Mouse (Mus musculus) left cerebral cortex, adult 18-20 months (tissue): ENCODE measurements around the gene Zfp819. TPM values are rescaled to one million over a fixed set of nuclear protein-coding genes. Genes with fewer than 3 reads are reported as not detected.

Experiments
- DNase-seq, 2 experiments: peaks; one replicate each; pipeline ENCODE4 v3.0.0; 2021 to 2022; ENCODE audit warnings: low spot score in 2 of 2, mixed read lengths in 1 of 2
- long read RNA-seq, 2 experiments: library from polyadenylated mRNA; stranded (forward); transcript quantifications; one replicate each; pipeline ENCODE4 v2.0.0; 2021
- total RNA-seq, 2 experiments: library from RNA; stranded (reverse); gene quantifications; 2 replicates each; pipeline ENCODE4 v1.2.3; 2021

The Zfp819 gene
- under 1 TPM in 1 of 2 experiments, not detected in 1; 0.26 TPM for total RNA-seq
- long read RNA-seq, experiment 1, partial matches to known transcripts, result 0 of 1 reads
- long read RNA-seq, experiment 1, other reads (novel, unspliced or antisense), result 0 of 1 reads
- long read RNA-seq, experiment 2, result 0 reads

GRCm38 (mm10) chr7:43606896-43607742 lies at the start of gene Zfp819:
Gene Zfp819 (plus strand): TSS chr7:43607169.
- peak; percentile 65 to 71 for DNase-seq

DNA sequence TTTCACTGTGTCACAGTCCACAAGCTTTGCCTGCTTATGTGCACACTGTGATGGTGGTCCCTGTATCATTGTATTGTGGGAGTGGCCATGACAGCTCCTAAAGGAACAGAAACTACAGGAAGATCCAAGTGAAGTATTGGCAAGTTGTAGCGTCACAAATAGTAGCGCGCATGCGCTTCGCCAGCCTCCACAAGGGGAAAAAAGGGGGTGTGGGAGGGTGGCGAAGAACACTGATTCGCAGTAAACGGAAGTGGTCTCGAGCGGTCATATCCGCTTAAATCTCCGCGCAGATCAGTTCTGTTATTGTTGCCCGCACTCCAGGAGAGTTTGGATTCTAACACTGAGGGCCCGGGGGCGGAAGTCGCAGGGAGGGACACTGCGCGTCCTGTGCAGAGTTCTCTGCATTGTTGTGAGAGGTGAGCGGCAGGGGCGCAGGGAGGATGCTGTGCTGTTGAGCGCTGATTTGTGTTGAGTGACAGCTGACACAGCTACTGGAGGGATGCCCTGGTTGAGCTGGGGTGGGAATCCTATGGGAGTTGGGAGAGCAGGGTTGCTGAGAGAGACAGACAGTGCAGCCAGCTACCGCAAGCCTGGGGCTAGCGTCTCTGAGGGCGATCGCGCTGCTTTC lies 44.8 kb upstream of the Zfp819 start, which contains the start of gene Zfp658:
Gene Zfp658 (plus strand): TSS at position 251 of the 628 bp plus-strand sequence.
- DNase-seq, result peak; percentile 81 to 89

GRCm38 (mm10) chr7:43562651-43563070 lies 44.3 kb upstream of the Zfp819 start:
- no peak for DNase-seq

GRCm38 (mm10) chr7:43563300-43563699 lies 43.7 kb upstream of the Zfp819 start:
- no peak for DNase-seq

DNA sequence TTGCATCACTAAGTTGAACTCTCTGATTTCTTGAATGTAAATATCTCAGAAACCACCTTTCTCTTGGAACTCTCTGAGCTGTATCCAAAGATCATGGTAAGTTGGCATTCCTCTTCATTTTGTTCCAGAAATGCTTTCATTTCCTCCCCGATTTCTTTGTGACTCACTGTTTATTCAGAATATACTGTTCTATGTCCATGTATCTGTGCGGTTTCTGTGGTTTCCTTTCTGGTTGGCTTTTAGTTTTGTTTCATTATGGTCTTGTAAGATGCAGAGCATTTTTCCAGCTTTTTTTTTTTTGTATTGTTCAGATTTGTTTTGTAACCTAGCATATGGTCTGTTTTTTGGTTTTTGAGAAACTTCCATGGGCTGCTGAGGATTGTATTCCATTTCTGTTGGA lies 35.8 kb upstream of the Zfp819 start:
- DNase-seq, result no peak

- DNase-seq, result peak; percentile 91 to 93
Observed at GRCm38 (mm10) chr7:43579440-43580171, 27.4 kb upstream of the Zfp819 start, which contains the start of gene Zfp719. Gene Zfp719 (plus strand): TSS chr7:43579610.

DNA sequence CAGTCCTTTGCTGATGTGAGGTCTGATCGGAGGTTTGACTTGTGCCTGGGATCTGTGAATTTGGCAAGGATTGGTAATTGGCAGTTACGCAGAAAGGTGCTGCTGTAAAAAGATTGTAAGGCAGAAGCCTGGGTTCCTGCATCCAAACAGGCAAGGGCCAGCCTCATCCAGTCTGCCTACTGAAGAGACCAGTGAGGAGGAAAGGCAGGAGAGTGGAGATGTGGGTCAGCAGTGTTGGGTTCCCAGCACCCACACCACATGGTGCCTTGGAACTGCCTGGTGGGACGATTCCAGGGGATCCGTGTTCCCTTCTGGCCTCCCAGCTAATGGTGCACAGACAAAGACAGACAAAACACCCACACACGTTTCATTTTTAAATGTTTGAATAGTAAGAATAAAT lies 26.4 kb upstream of the Zfp819 start:
- peak in 1 of 2 experiments; percentile 20 for DNase-seq

DNA sequence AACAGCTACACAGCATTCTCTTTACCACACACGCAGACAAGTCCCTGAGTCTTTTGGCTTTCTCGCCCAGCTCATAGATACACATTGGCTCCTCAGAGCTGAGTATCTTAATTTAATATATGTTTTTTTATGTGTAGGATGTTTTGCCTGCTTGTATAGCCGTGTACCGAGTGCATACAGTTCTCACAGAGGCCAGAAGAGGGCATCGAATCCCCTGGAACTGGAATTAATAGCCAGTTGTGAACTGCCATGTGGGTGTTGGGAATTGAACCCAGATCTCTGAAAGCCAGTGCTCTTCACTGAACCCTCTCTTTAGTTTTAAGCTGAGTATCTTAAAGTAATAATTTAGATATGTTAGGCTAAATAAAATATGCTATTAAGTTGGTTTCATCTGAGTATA lies 22.2 kb upstream of the Zfp819 start:
- no peak for DNase-seq

DNA sequence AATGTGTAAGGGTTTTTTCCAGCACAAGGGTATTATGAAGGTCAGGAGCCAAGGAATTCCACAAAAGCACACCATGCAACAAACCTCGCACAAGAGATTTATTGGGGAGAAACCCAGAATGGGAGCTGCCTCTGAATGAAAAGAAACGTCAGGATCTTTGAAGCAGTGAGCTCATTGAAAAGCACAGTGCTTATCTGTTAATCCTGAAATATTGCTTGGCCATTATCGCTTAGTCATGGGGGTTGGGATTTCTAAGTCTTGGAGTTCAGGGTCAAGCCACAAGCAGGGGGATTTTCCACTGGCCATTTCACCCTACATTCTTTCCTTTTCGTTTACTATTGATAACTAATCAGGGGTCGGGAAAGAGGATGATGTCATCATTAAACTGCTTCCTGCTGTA lies 5.1 kb upstream of the Zfp819 start:
- no peak for DNase-seq

- no peak for DNase-seq
Observed at GRCm38 (mm10) chr7:43607743-43608287, 846 bp downstream of the Zfp819 start.

DNA sequence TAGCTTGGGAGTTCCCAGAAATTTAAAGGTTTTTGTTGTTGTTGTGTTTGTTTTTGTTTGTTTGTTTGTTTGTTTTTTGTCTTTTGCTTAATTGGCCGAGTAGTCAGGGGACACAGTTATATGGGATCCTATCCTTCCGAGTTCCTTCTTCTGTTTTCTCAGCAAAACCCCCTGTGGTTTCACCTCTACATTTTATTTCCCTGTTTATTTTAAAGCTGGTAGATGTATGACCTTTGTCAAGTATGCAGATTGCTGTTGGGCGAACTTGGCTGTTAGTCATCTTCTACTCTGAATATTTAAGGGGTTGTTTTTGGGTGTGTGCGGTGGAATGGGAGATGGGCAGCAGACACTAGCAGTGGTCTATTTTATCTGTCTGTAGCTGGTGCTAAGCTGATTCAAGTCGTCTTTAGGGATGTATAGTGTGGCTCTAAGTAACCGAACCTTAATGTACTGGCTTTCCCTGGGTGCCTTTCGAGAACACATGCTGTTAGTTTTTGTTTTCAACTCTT lies 1.4 kb downstream of the Zfp819 start:
- no peak for DNase-seq

GRCm38 (mm10) chr7:43613816-43614551 lies 7.0 kb downstream of the Zfp819 start:
- DNase-seq, result no peak

DNA sequence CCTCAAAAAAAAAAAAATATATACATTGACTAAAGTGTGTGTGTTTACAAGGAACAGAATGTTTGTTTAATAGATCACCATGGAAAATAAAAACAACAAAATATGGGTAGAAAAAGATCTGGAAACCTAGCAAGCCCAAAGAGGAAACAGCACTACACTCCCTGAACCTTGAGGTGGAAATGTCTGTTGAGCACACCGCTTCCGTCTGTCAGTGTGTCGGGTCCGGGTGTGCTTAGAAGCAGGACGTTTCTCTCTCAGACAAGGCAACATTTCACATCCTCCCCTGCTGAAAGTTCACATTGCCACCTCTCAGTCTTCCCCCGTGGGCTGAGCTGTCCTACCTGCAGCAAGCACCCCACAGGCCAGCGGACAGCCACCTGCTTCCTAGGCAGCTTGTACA lies 16.0 kb downstream of the Zfp819 start:
- no peak for DNase-seq

DNA sequence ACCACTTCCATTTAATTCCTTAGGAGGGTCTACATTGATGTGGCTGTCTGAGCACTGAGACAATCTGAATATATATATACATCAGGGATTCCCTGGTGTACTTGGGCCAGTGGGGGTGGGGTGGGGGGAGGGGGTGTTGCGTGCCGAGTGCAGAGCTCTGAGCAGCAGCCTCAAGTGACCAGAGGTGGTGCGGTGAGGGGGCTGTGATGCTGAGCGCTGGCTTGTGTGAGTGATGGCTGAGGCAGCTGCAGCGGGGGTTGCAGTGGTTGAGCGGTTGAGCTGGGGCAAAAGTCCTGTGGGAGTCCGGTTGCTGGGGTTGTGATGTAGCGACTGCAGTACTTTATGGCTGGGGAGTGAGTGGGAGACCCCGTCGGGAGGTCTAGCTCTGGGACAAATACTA lies 16.9 kb downstream of the Zfp819 start:
- DNase-seq, result no peak

GRCm38 (mm10) chr7:43625065-43625464 lies 18.1 kb downstream of the Zfp819 start:
- no peak for DNase-seq

- DNase-seq, result no peak
Observed at GRCm38 (mm10) chr7:43625794-43626422, 18.9 kb downstream of the Zfp819 start.

DNA sequence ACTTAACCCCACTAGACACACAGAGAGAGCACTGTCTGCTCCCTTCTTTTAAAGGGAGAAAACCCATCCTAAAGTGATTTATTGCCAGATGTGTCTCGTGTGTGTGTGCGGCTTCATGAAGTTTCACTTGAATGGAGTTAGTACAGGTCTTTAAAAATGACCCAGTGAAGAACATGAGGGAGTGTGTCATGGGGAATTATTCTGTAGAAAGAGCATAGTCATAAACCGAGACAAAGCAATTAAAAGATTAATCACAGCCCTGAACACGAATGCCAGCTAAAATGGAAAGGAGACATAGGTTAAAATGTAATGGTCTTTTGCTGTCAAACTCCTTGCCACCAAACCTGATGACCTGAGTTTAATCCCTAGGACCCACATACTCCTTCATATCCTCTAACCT lies 27.0 kb downstream of the Zfp819 start:
- no peak for DNase-seq

- no peak for DNase-seq
Observed at GRCm38 (mm10) chr7:43634500-43634899, 27.5 kb downstream of the Zfp819 start, which contains the start of gene Ceacam18. Gene Ceacam18 (plus strand): TSS chr7:43634707.

- DNase-seq, result no peak
Observed at GRCm38 (mm10) chr7:43636194-43636593, 29.2 kb downstream of the Zfp819 start.

GRCm38 (mm10) chr7:43637118-43637517 lies 30.1 kb downstream of the Zfp819 start:
- no peak for DNase-seq
